Mouse (Mus musculus) limb, embryonic 11.5 days (tissue): Measurements from ENCODE around the gene Glra4. TPM values are rescaled to one million over a fixed set of nuclear protein-coding genes. Genes with fewer than 3 reads are reported as not detected.

ENCODE experiments used
- ATAC-seq: fragments of 200-750 bp; cut with Nextera tagmentation; 2 replicates; pipeline ENCODE4 v1.8.0; 2017; ENCODE audit warnings: low read depth; ENCODE audit not compliant: insufficient number of reproducible peaks, low FRiP score, low TSS enrichment
- DNase-seq: peaks from one replicate; pipeline ENCODE4 v3.0.0-alpha.2; 2015; ENCODE audit warnings: low spot score
- H3K27ac ChIP-seq: fragments of 300-500 bp; sonication (generic); replicated peaks from 2 replicates; pipeline ENCODE4 v1.5.1; 2014; ENCODE audit warnings: low read depth, mild to moderate bottlenecking, low read length
- H3K27me3 ChIP-seq: fragments of 300-500 bp; sonication (generic); 2 replicates; pipeline ENCODE4 v1.6.1; 2014; ENCODE audit warnings: mild to moderate bottlenecking, low read length, mixed read lengths; ENCODE audit not compliant: control insufficient read depth, insufficient read depth
- H3K36me3 ChIP-seq: fragments of 300-500 bp; sonication (generic); 2 replicates; pipeline ENCODE4 v1.6.1; 2014; ENCODE audit warnings: mild to moderate bottlenecking, low read length, moderate library complexity, mixed read lengths; ENCODE audit not compliant: control insufficient read depth, insufficient read depth
- H3K4me1 ChIP-seq: fragments of 300-500 bp; sonication (generic); 2 replicates; pipeline ENCODE4 v1.6.1; 2014; ENCODE audit warnings: low read length, mixed read lengths; ENCODE audit not compliant: control insufficient read depth, insufficient read depth
- H3K4me2 ChIP-seq: fragments of 300-500 bp; sonication (generic); 2 replicates; pipeline ENCODE4 v1.6.1; 2014; ENCODE audit warnings: low read depth, mild to moderate bottlenecking, moderate library complexity; ENCODE audit not compliant: severe bottlenecking
- H3K4me3 ChIP-seq: fragments of 300-500 bp; sonication (generic); 2 replicates; pipeline ENCODE4 v1.5.1; 2014; ENCODE audit warnings: low read depth, low read length
- H3K9ac ChIP-seq: fragments of 300-500 bp; sonication (generic); 2 replicates; pipeline ENCODE4 v1.6.1; 2014; ENCODE audit warnings: mild to moderate bottlenecking, low read length
- H3K9me3 ChIP-seq: fragments of 300-500 bp; sonication (generic); 2 replicates; pipeline ENCODE4 v1.6.1; 2016; ENCODE audit warnings: low read length; ENCODE audit not compliant: control insufficient read depth
- WGBS: fragments of 180-500 bp; shearing (Covaris S2); extraction: QIAGEN DNeasy Blood & Tissue Kit; methylation state at CpG from one replicate; pipeline ENCODE4 v1.1.7; 2014; 5-methylcytosine and 5-hydroxymethylcytosine counted together
- polyA plus RNA-seq: library from polyadenylated mRNA; unstranded; fragments of >200 nt; fragmentation: Nextera tagmentation; extraction: Ambion mirVana; gene quantifications from 2 replicates; pipeline ENCODE4 v1.2.1, GENCODE M21; 2014

Gene Glra4
- polyA plus RNA-seq, 1 experiment from 2014 or later = not detected

DNA sequence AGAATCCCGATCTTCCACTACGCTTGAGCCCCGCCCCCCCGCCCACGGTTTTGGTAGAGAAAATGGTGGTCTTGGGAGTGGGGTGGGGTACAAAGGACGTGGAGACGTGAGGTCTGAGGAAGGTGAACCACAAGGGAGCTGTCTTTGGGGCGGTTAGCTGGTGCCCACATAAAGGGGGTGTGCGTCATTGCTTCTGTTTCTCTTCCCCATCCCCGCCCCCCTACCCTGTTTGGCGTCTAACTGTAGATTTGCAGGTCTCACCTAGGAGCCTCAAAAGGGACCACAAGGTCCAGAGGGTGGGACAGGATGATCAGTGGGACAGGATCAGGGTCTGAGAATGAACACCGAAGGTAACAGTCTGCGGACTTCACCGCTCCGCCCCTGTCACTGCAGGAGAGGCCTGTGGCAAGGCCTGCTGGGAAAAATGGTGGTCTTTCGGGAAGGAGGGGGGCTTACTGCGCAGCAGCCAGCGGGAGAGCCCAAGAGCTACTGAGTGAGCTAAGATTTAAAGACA, 71.7 kb downstream of the Glra4 start:
- peak; percentile 67 for DNase-seq
- WGBS = 19% methylated on average over 18 of the region's 18 CpGs

More for the DNA sequence above, 71.7 kb downstream of the Glra4 start:
- Histone ChIP-seq H3K27ac (0 out of 2 replicates have a peak overlapping the region, but pooled peaks have one; percentile 36), H3K9ac (peak overlapping the region; percentile 56), H3K4me2 (peak overlapping the region; percentile 44), H3K4me1 (no peaks in the 10 kb centered on the region), H3K36me3 (no peaks in the 10 kb centered on the region), H3K4me3 (peak overlapping the region; percentile 43), H3K9me3 (no peaks in the 10 kb centered on the region), H3K27me3 (no peaks in the 10 kb centered on the region)
- peak; percentile 86 for ATAC-seq

Other genes starting within 250 kb of the Glra4 start
- gene Kir3dl2, start 236.1 kb downstream of the Glra4 start, polyA plus RNA-seq = not detected in 2 replicates
- 4.9 and 5.5 TPM in 2 replicates for gene Tceal3, start 189.3 kb downstream of the Glra4 start, polyA plus RNA-seq
- gene Tceal1, start 72.2 kb downstream of the Glra4 start, polyA plus RNA-seq = 7.6 and 8.8 TPM in 2 replicates
- 612 and 618 TPM in 2 replicates for gene Morf4l2, start 36.5 kb downstream of the Glra4 start, polyA plus RNA-seq
- gene Plp1, start 42.5 kb upstream of the Glra4 start, polyA plus RNA-seq = 4.9 and 5.0 TPM in 2 replicates
- 0.12 and 0.51 TPM in 2 replicates for gene Rab9b, start 88.6 kb upstream of the Glra4 start, polyA plus RNA-seq
- not detected in 2 replicates for gene H2bfm, start 147.2 kb upstream of the Glra4 start, polyA plus RNA-seq
- 65.5 and 66.3 TPM in 2 replicates for gene Tmsb15b2, start 195.4 kb upstream of the Glra4 start, polyA plus RNA-seq
- 6.1 and 8.1 TPM in 2 replicates for gene Tmsb15l, start 196.7 kb upstream of the Glra4 start, polyA plus RNA-seq
- 21.1 and 24.1 TPM in 2 replicates for gene Tmsb15b1, start 196.7 kb upstream of the Glra4 start, polyA plus RNA-seq
- 43.4 and 45.2 TPM in 2 replicates for gene Zcchc18, start 213.0 kb upstream of the Glra4 start, polyA plus RNA-seq